Mouse (Mus musculus): Measurements from ENCODE around the gene Ly6g6e. TPM values are rescaled to one million over a fixed set of nuclear protein-coding genes. Genes with fewer than 3 reads are reported as not detected.

Gene Ly6g6e
- total RNA-seq, 1 experiment, result 13.4 TPM

- in situ Hi-C loops (cut with MboI; ENCODE audit: low sequenced_read_pairs in 2 of 2, unreplicated experiment in 2 of 2), result no loop called here
- Histone ChIP-seq H3K9ac (ENCODE audit: insufficient read depth, low read depth, low read length, poor library complexity, severe bottlenecking) (peak within 1 kb of the TSS; percentile 61), H3K27ac (ENCODE audit: insufficient read depth, low read depth, low read length, poor library complexity, severe bottlenecking) (peak within 1 kb of the TSS; percentile 90), H3K4me3 (ENCODE audit: insufficient read depth in 1 of 2, low read depth in 1 of 2, low read length in 2 of 2, poor library complexity in 1 of 2, severe bottlenecking in 1 of 2) (peak within 1 kb of the TSS; percentile 52 to 54), H3K9me3 (ENCODE audit: control insufficient read depth, insufficient read depth, low read depth, low read length) (no peaks in the 10 kb centered on the region), H3K36me3 (ENCODE audit: control insufficient read depth, insufficient read depth, low read length, poor library complexity, severe bottlenecking) (no peaks in the 10 kb centered on the region), H3K4me1 (ENCODE audit: control insufficient read depth in 2 of 2, insufficient read depth in 2 of 2, low read length in 2 of 2, poor library complexity in 1 of 2) (peaks cover 11 to 17% of the 10 kb centered on the region in 2 experiments)
- TF ChIP-seq HCFC1 (IDR thresholded peaks at IDR 0.05; ENCODE audit: borderline replicate concordance, insufficient read depth, low read length) (no peak), MAFK (IDR thresholded peaks at IDR 0.05; ENCODE audit: insufficient read depth, low read depth, low read length) (no peak), ZNF384 (IDR thresholded peaks at IDR 0.05; ENCODE audit: low read depth, low read length) (no peak), CHD2 (IDR thresholded peaks at IDR 0.05; ENCODE audit: low read depth, low read length) (no peak), ZC3H11A (IDR thresholded peaks at IDR 0.05; ENCODE audit: borderline replicate concordance, low read depth, low read length) (no peak)
- no peak for DNase-seq (ENCODE audit: low read depth, low spot score)
Observed at GRCm38 (mm10) chr17:35077786-35078233, 1.1 kb downstream of the Ly6g6e start, which contains the start of gene Ly6g6d. Ly6g6d (minus strand) TSS chr17:35078065.

DNA sequence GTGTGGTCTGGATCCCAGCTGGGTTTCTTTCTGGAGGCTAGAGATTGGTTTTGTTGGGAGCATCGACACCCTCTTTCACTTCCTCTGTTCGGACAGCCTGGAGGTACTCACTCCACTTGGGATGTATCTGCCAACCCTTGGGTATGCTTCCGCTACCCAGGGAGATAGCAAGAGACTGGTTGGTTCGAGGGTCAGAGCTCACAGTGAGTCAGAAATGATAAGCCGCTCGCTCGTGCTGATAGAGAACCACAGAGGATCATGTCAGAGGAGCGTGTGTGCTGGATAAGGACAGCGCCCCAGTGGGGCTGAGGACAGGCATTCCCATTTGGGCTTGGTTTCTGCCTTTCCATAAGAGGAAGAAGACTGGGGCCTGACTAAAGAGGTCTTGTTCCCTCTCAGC lies 3.1 kb downstream of the Ly6g6e start:
- in situ Hi-C loops (cut with MboI; ENCODE audit: low sequenced_read_pairs in 2 of 2, unreplicated experiment in 2 of 2), result no loop called here
- no peaks in the 10 kb centered on the region for H3K36me3 ChIP-seq (ENCODE audit: control insufficient read depth, insufficient read depth, low read length, poor library complexity, severe bottlenecking)
- TF ChIP-seq MAFK (IDR thresholded peaks at IDR 0.05; ENCODE audit: insufficient read depth, low read depth, low read length) (no peak), ZC3H11A (IDR thresholded peaks at IDR 0.05; ENCODE audit: borderline replicate concordance, low read depth, low read length) (no peak), CHD2 (IDR thresholded peaks at IDR 0.05; ENCODE audit: low read depth, low read length) (no peak), ZNF384 (IDR thresholded peaks at IDR 0.05; ENCODE audit: low read depth, low read length) (no peak), HCFC1 (IDR thresholded peaks at IDR 0.05; ENCODE audit: borderline replicate concordance, insufficient read depth, low read length) (no peak)
- no peak overlapping the region for H3K9ac ChIP-seq (ENCODE audit: insufficient read depth, low read depth, low read length, poor library complexity, severe bottlenecking)
- H3K4me1 ChIP-seq (ENCODE audit: control insufficient read depth in 2 of 2, insufficient read depth in 2 of 2, low read length in 2 of 2, poor library complexity in 1 of 2), result peaks cover 11 to 15% of the 10 kb centered on the region in 2 experiments
- no peak overlapping the region for H3K27ac ChIP-seq (ENCODE audit: insufficient read depth, low read depth, low read length, poor library complexity, severe bottlenecking)
- H3K9me3 ChIP-seq (ENCODE audit: control insufficient read depth, insufficient read depth, low read depth, low read length), result no peaks in the 10 kb centered on the region
- no peak for DNase-seq (ENCODE audit: low read depth, low spot score)
- no peak overlapping the region for H3K4me3 ChIP-seq (ENCODE audit: insufficient read depth in 1 of 2, low read depth in 1 of 2, low read length in 2 of 2, poor library complexity in 1 of 2, severe bottlenecking in 1 of 2)

- H3K4me3 ChIP-seq (ENCODE audit: insufficient read depth in 1 of 2, low read depth in 1 of 2, low read length in 2 of 2, poor library complexity in 1 of 2, severe bottlenecking in 1 of 2), result no peak overlapping the region
- H3K27ac ChIP-seq (ENCODE audit: insufficient read depth, low read depth, low read length, poor library complexity, severe bottlenecking), result no peak overlapping the region
Observed at GRCm38 (mm10) chr17:35080248-35080647, 3.5 kb downstream of the Ly6g6e start.

DNA sequence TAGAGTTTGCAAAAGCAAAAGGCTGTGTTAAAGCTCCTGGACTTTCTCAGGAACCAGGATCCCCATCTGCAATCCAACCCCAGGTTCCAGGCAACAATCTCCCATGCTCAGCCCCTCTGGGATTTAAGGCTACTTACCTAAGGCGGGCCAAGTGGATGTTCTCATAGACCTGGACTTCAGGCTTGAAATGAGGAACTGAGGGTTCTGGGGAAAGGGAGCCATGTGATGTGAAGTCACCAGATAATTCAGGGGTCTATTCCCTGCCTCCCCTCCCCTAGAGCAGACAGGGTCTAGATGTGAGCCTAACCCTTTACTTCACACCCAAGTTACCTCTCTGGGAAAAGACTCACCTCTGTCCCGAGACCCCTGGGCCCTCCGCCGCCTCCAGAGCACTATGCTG lies 4.0 kb downstream of the Ly6g6e start:
- no peaks in the 10 kb centered on the region for H3K9me3 ChIP-seq (ENCODE audit: control insufficient read depth, insufficient read depth, low read depth, low read length)
- H3K4me3 ChIP-seq (ENCODE audit: insufficient read depth in 1 of 2, low read depth in 1 of 2, low read length in 2 of 2, poor library complexity in 1 of 2, severe bottlenecking in 1 of 2), result no peak overlapping the region
- in situ Hi-C loops (cut with MboI; ENCODE audit: low sequenced_read_pairs in 2 of 2, unreplicated experiment in 2 of 2), result no loop called here

More at GRCm38 (mm10) chr17:35080248-35080647, 3.5 kb downstream of the Ly6g6e start:
- no peak for TF ChIP-seq ZNF384 (IDR thresholded peaks at IDR 0.05; ENCODE audit: low read depth, low read length)
- no peak for TF ChIP-seq HCFC1 (IDR thresholded peaks at IDR 0.05; ENCODE audit: borderline replicate concordance, insufficient read depth, low read length)
- no peak for TF ChIP-seq CHD2 (IDR thresholded peaks at IDR 0.05; ENCODE audit: low read depth, low read length)
- no peak for TF ChIP-seq MAFK (IDR thresholded peaks at IDR 0.05; ENCODE audit: insufficient read depth, low read depth, low read length)
- no peak for TF ChIP-seq ZC3H11A (IDR thresholded peaks at IDR 0.05; ENCODE audit: borderline replicate concordance, low read depth, low read length)
- Histone ChIP-seq H3K36me3 (ENCODE audit: control insufficient read depth, insufficient read depth, low read length, poor library complexity, severe bottlenecking) (no peaks in the 10 kb centered on the region), H3K4me1 (ENCODE audit: control insufficient read depth in 2 of 2, insufficient read depth in 2 of 2, low read length in 2 of 2, poor library complexity in 1 of 2) (peaks cover 11 to 15% of the 10 kb centered on the region in 2 experiments), H3K9me3 (ENCODE audit: control insufficient read depth, insufficient read depth, low read depth, low read length) (no peaks in the 10 kb centered on the region), H3K9ac (ENCODE audit: insufficient read depth, low read depth, low read length, poor library complexity, severe bottlenecking) (no peak overlapping the region)
- in situ Hi-C loops (cut with MboI; ENCODE audit: low sequenced_read_pairs in 2 of 2, unreplicated experiment in 2 of 2), result no loop called here
- no peak for DNase-seq (ENCODE audit: low read depth, low spot score)

More for the DNA sequence above, 4.0 kb downstream of the Ly6g6e start:
- Histone ChIP-seq H3K4me1 (ENCODE audit: control insufficient read depth in 2 of 2, insufficient read depth in 2 of 2, low read length in 2 of 2, poor library complexity in 1 of 2) (peaks cover 7 to 15% of the 10 kb centered on the region in 2 experiments), H3K9ac (ENCODE audit: insufficient read depth, low read depth, low read length, poor library complexity, severe bottlenecking) (no peak overlapping the region), H3K27ac (ENCODE audit: insufficient read depth, low read depth, low read length, poor library complexity, severe bottlenecking) (no peak overlapping the region), H3K36me3 (ENCODE audit: control insufficient read depth, insufficient read depth, low read length, poor library complexity, severe bottlenecking) (no peaks in the 10 kb centered on the region)
- DNase-seq (ENCODE audit: low read depth, low spot score), result no peak
- no peak for TF ChIP-seq MAFK (IDR thresholded peaks at IDR 0.05; ENCODE audit: insufficient read depth, low read depth, low read length)

Measured in ES-E14 (cell line).